Mouse (Mus musculus): ENCODE measurements at regions not wholly inside any gene's neighbourhood (a gene's known extent, or its start where the extent isn't known, plus 50 kb on each side); places are given as distances from the start of the nearest gene placed in this dataset.

DNA sequence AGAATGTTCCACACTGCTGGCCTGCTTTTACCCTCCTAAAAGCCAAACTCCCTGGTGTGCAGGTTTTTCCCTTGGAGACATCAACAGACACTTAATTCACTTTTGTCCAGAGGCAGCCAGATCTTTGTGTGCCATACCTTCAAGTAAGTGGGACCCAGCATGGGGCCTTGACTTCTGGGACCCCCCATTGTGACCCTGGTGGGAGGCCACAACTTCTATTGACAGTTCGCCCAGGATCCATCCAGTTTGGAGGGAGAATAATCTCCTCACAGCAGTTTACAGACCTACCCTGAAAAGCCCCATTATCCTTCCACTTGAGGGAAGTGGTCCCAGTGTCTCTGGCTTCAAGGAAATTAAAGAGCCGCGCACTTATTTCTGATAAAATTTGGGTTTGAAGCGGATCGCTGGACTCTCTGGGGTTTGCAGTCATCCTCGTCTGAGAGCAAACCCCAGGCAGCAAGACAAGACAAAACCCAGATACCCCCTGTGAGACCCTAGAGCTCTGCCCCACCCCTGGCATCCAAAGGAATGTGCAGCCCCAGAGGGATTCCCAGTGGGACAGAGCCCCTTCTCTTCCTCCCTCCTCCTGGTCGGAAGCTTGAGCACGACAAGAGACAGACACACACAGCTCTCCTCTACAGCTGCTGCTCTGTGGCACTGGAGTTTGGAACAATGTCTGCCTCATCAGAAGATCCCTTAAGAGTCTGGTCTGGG, 115.8 kb upstream of the Med13l start:
- TF ChIP-seq GATA1 (IDR thresholded peaks at IDR 0.05; ENCODE audit: low read length) = no peak
- Histone ChIP-seq H3K4me1 (ENCODE audit: control insufficient read depth) (peaks cover 15% of the 10 kb centered on the region), H3K9me3 (ENCODE audit: control insufficient read depth, low read length) (peaks cover 3% of the 10 kb centered on the region), H3K36me3 (ENCODE audit: control insufficient read depth) (no peaks in the 10 kb centered on the region), H3K27me3 (ENCODE audit: control insufficient read depth) (peaks cover 61% of the 10 kb centered on the region), H3K4me3 (replicated peaks) (no peak overlapping the region)

- Histone ChIP-seq H3K27me3 (ENCODE audit: control insufficient read depth) (peaks cover 59% of the 10 kb centered on the region), H3K9me3 (ENCODE audit: control insufficient read depth, low read length) (peaks cover 3% of the 10 kb centered on the region), H3K4me1 (ENCODE audit: control insufficient read depth) (peaks cover 15% of the 10 kb centered on the region), H3K4me3 (replicated peaks) (no peak overlapping the region), H3K36me3 (ENCODE audit: control insufficient read depth) (no peaks in the 10 kb centered on the region)
- no peak for TF ChIP-seq GATA1 (IDR thresholded peaks at IDR 0.05; ENCODE audit: low read length)
Measured at GRCm38 (mm10) chr5:118445252-118445987, 115.1 kb upstream of the Med13l start.

GRCm38 (mm10) chr5:118445988-118446280, 114.5 kb upstream of the Med13l start:
- Histone ChIP-seq H3K27me3 (ENCODE audit: control insufficient read depth) (peaks cover 59% of the 10 kb centered on the region), H3K4me1 (ENCODE audit: control insufficient read depth) (peaks cover 16% of the 10 kb centered on the region), H3K36me3 (ENCODE audit: control insufficient read depth) (no peaks in the 10 kb centered on the region), H3K9me3 (ENCODE audit: control insufficient read depth, low read length) (peaks cover 3% of the 10 kb centered on the region), H3K4me3 (replicated peaks) (no peak overlapping the region)
- TF ChIP-seq TAL1 (IDR thresholded peaks at IDR 0.05; ENCODE audit: low read length) = no peak
- TF ChIP-seq GATA1 (IDR thresholded peaks at IDR 0.05; ENCODE audit: low read length) = no peak

DNA sequence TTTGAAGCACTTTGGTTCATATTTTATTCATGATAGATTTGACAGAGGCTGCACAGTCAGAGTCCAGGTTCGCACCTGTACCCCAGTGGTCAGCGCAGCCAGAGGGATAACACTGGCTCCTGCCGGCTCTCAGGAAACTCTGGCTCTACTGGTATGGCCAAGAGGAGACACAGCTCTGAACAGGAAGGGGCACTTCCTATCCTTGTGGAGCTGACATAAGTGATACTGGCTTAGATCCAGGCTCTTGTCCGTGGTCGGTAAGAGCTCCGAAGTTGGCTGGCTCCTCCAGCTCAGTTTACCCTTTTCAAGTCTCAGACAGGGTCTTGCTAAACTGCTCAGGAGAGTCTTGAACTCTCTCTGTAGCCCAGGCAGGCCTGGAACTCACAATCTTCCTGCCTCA, 113.6 kb upstream of the Med13l start:
- H3K27me3 ChIP-seq (ENCODE audit: control insufficient read depth) = peaks cover 54% of the 10 kb centered on the region
- TF ChIP-seq TAL1 (IDR thresholded peaks at IDR 0.05; ENCODE audit: low read length) (no peak), GATA1 (IDR thresholded peaks at IDR 0.05; ENCODE audit: low read length) (no peak)
- H3K4me3 ChIP-seq (replicated peaks) = no peak overlapping the region

DNA sequence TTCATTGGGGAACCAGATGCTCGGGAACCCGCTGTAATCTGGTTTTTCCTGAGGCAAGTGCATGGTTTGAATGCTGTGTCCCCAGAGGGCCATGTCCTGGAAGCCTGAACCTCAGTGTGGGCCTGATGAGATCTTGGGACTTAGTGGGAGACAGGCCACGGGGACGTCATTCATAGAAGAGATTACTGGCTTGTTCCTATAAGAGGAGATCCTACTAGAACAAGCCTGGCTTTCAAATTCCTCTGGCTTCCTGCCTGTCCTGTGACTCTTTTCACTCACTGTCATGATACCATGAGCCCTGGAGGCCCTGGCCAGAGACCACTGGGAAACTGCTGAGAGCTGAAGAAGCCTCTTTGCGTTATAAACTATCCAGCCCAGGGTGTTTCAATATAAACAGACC, 113.1 kb upstream of the Med13l start:
- H3K27me3 ChIP-seq (ENCODE audit: control insufficient read depth) = peaks cover 49% of the 10 kb centered on the region
- peaks cover 3% of the 10 kb centered on the region for H3K9me3 ChIP-seq (ENCODE audit: control insufficient read depth, low read length)
- no peaks in the 10 kb centered on the region for H3K36me3 ChIP-seq (ENCODE audit: control insufficient read depth)
- TF ChIP-seq TAL1 (IDR thresholded peaks at IDR 0.05; ENCODE audit: low read length) = no peak
- no peak for TF ChIP-seq GATA1 (IDR thresholded peaks at IDR 0.05; ENCODE audit: low read length)
- H3K4me1 ChIP-seq (ENCODE audit: control insufficient read depth) = peaks cover 30% of the 10 kb centered on the region
- no peak overlapping the region for H3K4me3 ChIP-seq (replicated peaks)

More for the DNA sequence above, 113.6 kb upstream of the Med13l start:
- Histone ChIP-seq H3K9me3 (ENCODE audit: control insufficient read depth, low read length) (peaks cover 3% of the 10 kb centered on the region), H3K36me3 (ENCODE audit: control insufficient read depth) (no peaks in the 10 kb centered on the region), H3K4me1 (ENCODE audit: control insufficient read depth) (peaks cover 25% of the 10 kb centered on the region)

GRCm38 (mm10) chr5:118448884-118449515, 111.5 kb upstream of the Med13l start:
- peaks cover 45% of the 10 kb centered on the region for H3K27me3 ChIP-seq (ENCODE audit: control insufficient read depth)
- H3K36me3 ChIP-seq (ENCODE audit: control insufficient read depth) = peaks cover 2% of the 10 kb centered on the region; the same call in 1 of the 2 replicates
- H3K4me3 ChIP-seq (replicated peaks) = no peak overlapping the region
- H3K4me1 ChIP-seq (ENCODE audit: control insufficient read depth) = peaks cover 44% of the 10 kb centered on the region
- H3K9me3 ChIP-seq (ENCODE audit: control insufficient read depth, low read length) = no peaks in the 10 kb centered on the region
- TF ChIP-seq TAL1 (IDR thresholded peaks at IDR 0.05; ENCODE audit: low read length) = no peak
- no peak for TF ChIP-seq GATA1 (IDR thresholded peaks at IDR 0.05; ENCODE audit: low read length)

GRCm38 (mm10) chr5:118449893-118450292, 110.6 kb upstream of the Med13l start:
- Histone ChIP-seq H3K36me3 (ENCODE audit: control insufficient read depth) (peaks cover 2% of the 10 kb centered on the region; the same call in 1 of the 2 replicates), H3K9me3 (ENCODE audit: control insufficient read depth, low read length) (no peaks in the 10 kb centered on the region), H3K27me3 (ENCODE audit: control insufficient read depth) (peaks cover 47% of the 10 kb centered on the region), H3K4me1 (ENCODE audit: control insufficient read depth) (peaks cover 53% of the 10 kb centered on the region), H3K4me3 (replicated peaks) (no peak overlapping the region)
- no peak for TF ChIP-seq GATA1 (IDR thresholded peaks at IDR 0.05; ENCODE audit: low read length)

- Histone ChIP-seq H3K36me3 (ENCODE audit: control insufficient read depth) (peaks cover 2% of the 10 kb centered on the region; the same call in 1 of the 2 replicates), H3K4me3 (replicated peaks) (no peak overlapping the region), H3K27me3 (ENCODE audit: control insufficient read depth) (peaks cover 46% of the 10 kb centered on the region), H3K9me3 (ENCODE audit: control insufficient read depth, low read length) (no peaks in the 10 kb centered on the region), H3K4me1 (ENCODE audit: control insufficient read depth) (peaks cover 52% of the 10 kb centered on the region)
- TF ChIP-seq TAL1 (IDR thresholded peaks at IDR 0.05; ENCODE audit: low read length) (no peak), GATA1 (IDR thresholded peaks at IDR 0.05; ENCODE audit: low read length) (no peak)
Measured at GRCm38 (mm10) chr5:118452052-118452451, 108.4 kb upstream of the Med13l start.

GRCm38 (mm10) chr5:118454096-118454495, 106.4 kb upstream of the Med13l start:
- Histone ChIP-seq H3K4me1 (ENCODE audit: control insufficient read depth) (peaks cover 53% of the 10 kb centered on the region), H3K36me3 (ENCODE audit: control insufficient read depth) (peaks cover 2% of the 10 kb centered on the region; the same call in 1 of the 2 replicates), H3K9me3 (ENCODE audit: control insufficient read depth, low read length) (no peaks in the 10 kb centered on the region), H3K27me3 (ENCODE audit: control insufficient read depth) (peaks cover 54% of the 10 kb centered on the region), H3K4me3 (replicated peaks) (peak overlapping the region; percentile 34)
- TF ChIP-seq TAL1 (IDR thresholded peaks at IDR 0.05; ENCODE audit: low read length) (no peak), GATA1 (IDR thresholded peaks at IDR 0.05; ENCODE audit: low read length) (no peak)

All from erythroblast, embryonic 14.5 days (primary cell).